Comparison of ENCODE assay signal across 32 mouse cellular contexts in genomic region chr5:135100981-135101380, GRCm38 (mm10). TPM values are rescaled to one million over a fixed set of nuclear protein-coding genes. Genes with fewer than 3 reads are reported as not detected.
DNase-seq lines count a peak whose midpoint lies in the region; ATAC-seq and TF ChIP-seq lines count a peak whose summit lies in the region.
"Had no signal": no experiment of that assay in that cellular context is flagged by ENCODE, and none has a peak within 500 bp of the region (broad histone marks: within the 10 kb centered on the region; RNA-seq: fewer than 3 reads in every experiment).

No protein-coding gene starts in this region.

- no peak overlapping the region for H3K4me3 ChIP-seq in liver, postnatal 0 days (ENCODE audit: low read depth, low read length)
- H3K4me3 ChIP-seq: embryonic facial prominence, embryonic 10.5 days; embryonic facial prominence, embryonic 13.5 days; erythroblast, embryonic 14.5 days; forebrain, embryonic 10.5 days; forebrain, embryonic 13.5 days; heart, embryonic 12.5 days; heart, embryonic 15.5 days; hindbrain, embryonic 10.5 days; hindbrain, embryonic 13.5 days; intestine, embryonic 15.5 days had no signal

- H3K9me3 ChIP-seq in liver, postnatal 0 days (ENCODE audit: low read length): no peaks in the 10 kb centered on the region
- H3K9me3 ChIP-seq: forebrain, embryonic 10.5 days; forebrain, embryonic 13.5 days; G1E; heart, embryonic 12.5 days; heart, embryonic 15.5 days; hindbrain, embryonic 10.5 days; hindbrain, embryonic 13.5 days; intestine, embryonic 15.5 days had no signal

- H3K9ac ChIP-seq in liver, postnatal 0 days (replicated peaks): no peak overlapping the region
- H3K9ac ChIP-seq: embryonic facial prominence, embryonic 13.5 days; forebrain, embryonic 13.5 days; heart, embryonic 12.5 days; heart, embryonic 15.5 days; hindbrain, embryonic 13.5 days; intestine, embryonic 15.5 days had no signal

- no peaks in the 10 kb centered on the region for H3K36me3 ChIP-seq in liver, postnatal 0 days (replicated peaks; ENCODE audit: insufficient read depth, low read length)
- H3K36me3 ChIP-seq: embryonic facial prominence, embryonic 10.5 days; embryonic facial prominence, embryonic 13.5 days; forebrain, embryonic 10.5 days; G1E; heart, embryonic 12.5 days; heart, embryonic 15.5 days; hindbrain, embryonic 10.5 days; hindbrain, embryonic 13.5 days; intestine, embryonic 15.5 days had no signal

- no peak overlapping the region for H3K4me2 ChIP-seq in liver, postnatal 0 days (ENCODE audit: low read depth, low read length)
- H3K4me2 ChIP-seq: embryonic facial prominence, embryonic 13.5 days; forebrain, embryonic 13.5 days; heart, embryonic 12.5 days; heart, embryonic 15.5 days; hindbrain, embryonic 13.5 days; intestine, embryonic 15.5 days had no signal

- no peak for DNase-seq in liver, postnatal 0 days
- no peak for DNase-seq in liver
- peak; percentile 67 for DNase-seq in 416B (ENCODE audit: low read depth)
- peak; percentile 76 for DNase-seq in adipocyte (ENCODE audit: low spot score)
- DNase-seq in adrenal gland, postnatal 36 days: no peak
- no peak for DNase-seq in cerebellum, adult 11-12 months
- DNase-seq: adrenal gland, adult 8-10 months; adrenal gland, postnatal 25 days; cerebellum, adult 8-10 months; cerebellum, postnatal 10 days; cerebellum, postnatal 36 days; embryo, embryonic 11 days; gastrocnemius, postnatal 10 days; gastrocnemius, postnatal 36 days; heart, adult 18-20 months; heart, postnatal 10 days; heart, postnatal 36 days had no signal

- no peaks in the 10 kb centered on the region for H3K4me1 ChIP-seq in liver, postnatal 0 days (ENCODE audit: insufficient read depth)
- H3K4me1 ChIP-seq: embryonic facial prominence, embryonic 10.5 days; embryonic facial prominence, embryonic 13.5 days; forebrain, embryonic 10.5 days; forebrain, embryonic 13.5 days; heart, embryonic 12.5 days; heart, embryonic 15.5 days; hindbrain, embryonic 10.5 days; hindbrain, embryonic 13.5 days; intestine, embryonic 15.5 days had no signal

- no peak for TF ChIP-seq CTCF in liver, postnatal 0 days (IDR thresholded peaks at IDR 0.05; ENCODE audit: low read depth)

- no peak overlapping the region for H3K27ac ChIP-seq in liver, postnatal 0 days (ENCODE audit: low read depth)
- H3K27ac ChIP-seq: embryonic facial prominence, embryonic 10.5 days; embryonic facial prominence, embryonic 13.5 days; forebrain, embryonic 10.5 days; forebrain, embryonic 13.5 days; heart, embryonic 15.5 days; hindbrain, embryonic 10.5 days; hindbrain, embryonic 13.5 days; intestine, embryonic 15.5 days had no signal

- 0 out of 2 replicates have a peak, but pooled peaks cover 3% of the 10 kb centered on the region for H3K27me3 ChIP-seq in liver, postnatal 0 days (ENCODE audit: insufficient read depth, low read length)

- TF ChIP-seq EP300 in liver, postnatal 0 days (IDR thresholded peaks at IDR 0.05; ENCODE audit: low read depth): no peak

- ATAC-seq in liver, postnatal 0 days: peak; percentile 81
- ATAC-seq in megakaryocyte-erythroid progenitor cell, adult 5-6 weeks (replicated peaks; ENCODE audit: low FRiP score, low TSS enrichment, poor library complexity, severe bottlenecking): no peak
- ATAC-seq: forebrain, embryonic 13.5 days; forebrain, embryonic 16.5 days; hindbrain, embryonic 16.5 days; intestine, embryonic 15.5 days had no signal

- 38% methylated on average over 1 of the region's 1 CpGs for WGBS in liver, postnatal 0 days (ENCODE audit: insufficient replicate concordance)

RNA-seq across cellular contexts. Expression of gene Mlxipl, which starts 11.3 kb away (rescaled TPM):
- 18.2 and 19.5 TPM in 2 replicates for polyA plus RNA-seq in liver, postnatal 0 days (2015; fragmentation: Nextera tagmentation; extraction: Ambion mirVana)
- 10 to 100 TPM; 47.4 to 73.6 TPM for total RNA-seq in adrenal gland, postnatal 36 days (2021)
- not detected in 2 replicates for total RNA-seq in megakaryocyte-erythroid progenitor cell, adult 5-6 weeks (2014; fragmentation: Nextera tagmentation)
- not detected in 2 replicates for total RNA-seq in megakaryocyte-erythroid progenitor cell, adult 5-6 weeks (2017)
- total RNA-seq: CH12.LX had no signal
- polyA plus RNA-seq: G1E had no signal

RNA-seq across cellular contexts. Expression of gene Vps37d, which starts 22.9 kb away (rescaled TPM):
- polyA plus RNA-seq in liver, postnatal 0 days (2015; fragmentation: Nextera tagmentation; extraction: Ambion mirVana): 0.53 and 0.80 TPM in 2 replicates
- total RNA-seq in adrenal gland, postnatal 36 days (2021): 1 to 10 TPM; 1.8 to 3.7 TPM
- total RNA-seq in megakaryocyte-erythroid progenitor cell, adult 5-6 weeks (2014; fragmentation: Nextera tagmentation): not detected in 2 replicates
- total RNA-seq in megakaryocyte-erythroid progenitor cell, adult 5-6 weeks (2017): 0.38 TPM in 1 of 2 replicates, not detected in the other
- total RNA-seq: G1E had no signal
- polyA plus RNA-seq: erythroblast, embryonic 14.5 days had no signal

RNA-seq across cellular contexts. Expression of gene Bud23, which starts 36.2 kb away (rescaled TPM):
- polyA plus RNA-seq in liver, postnatal 0 days (2015; fragmentation: Nextera tagmentation; extraction: Ambion mirVana): 38.3 TPM in 2 replicates
- total RNA-seq in adrenal gland, postnatal 36 days (2021): 10 to 100 TPM; 51.7 to 57.7 TPM
- 93.5 and 138 TPM in 2 replicates for total RNA-seq in megakaryocyte-erythroid progenitor cell, adult 5-6 weeks (2014; fragmentation: Nextera tagmentation)
- total RNA-seq in megakaryocyte-erythroid progenitor cell, adult 5-6 weeks (2017): 68.0 and 104 TPM in 2 replicates

RNA-seq across cellular contexts. Expression of gene Dnajc30, which starts 37.0 kb away (rescaled TPM):
- 28.7 and 33.3 TPM in 2 replicates for polyA plus RNA-seq in liver, postnatal 0 days (2015; fragmentation: Nextera tagmentation; extraction: Ambion mirVana)
- 10 to 100 TPM; 28.1 to 34.6 TPM for total RNA-seq in adrenal gland, postnatal 36 days (2021)
- total RNA-seq in megakaryocyte-erythroid progenitor cell, adult 5-6 weeks (2014; fragmentation: Nextera tagmentation): 15.7 and 16.1 TPM in 2 replicates
- total RNA-seq in megakaryocyte-erythroid progenitor cell, adult 5-6 weeks (2017): 3.7 and 9.2 TPM in 2 replicates

RNA-seq across cellular contexts. Expression of gene Tbl2, which starts 48.5 kb away (rescaled TPM):
- polyA plus RNA-seq in liver, postnatal 0 days (2015; fragmentation: Nextera tagmentation; extraction: Ambion mirVana): 10.4 and 12.3 TPM in 2 replicates
- 10 to 100 TPM; 28.9 to 40.9 TPM for total RNA-seq in adrenal gland, postnatal 36 days (2021)
- 11.6 and 13.3 TPM in 2 replicates for total RNA-seq in megakaryocyte-erythroid progenitor cell, adult 5-6 weeks (2014; fragmentation: Nextera tagmentation)
- total RNA-seq in megakaryocyte-erythroid progenitor cell, adult 5-6 weeks (2017): 19.8 and 20.4 TPM in 2 replicates

Comparison
In these comparisons a context has a peak if more than half of its experiments do, and no peak if none do; other contexts are left out.
1. DNase-seq: peak in 416B (single experiment) and adipocyte (single experiment); none in liver, postnatal 0 days (single experiment), liver (single experiment), adrenal gland, postnatal 36 days (0 of 2) and cerebellum, adult 11-12 months (single experiment).
2. RNA of gene Mlxipl, which starts 11.3 kb away (total RNA-seq): 47.4 to 73.6 TPM in adrenal gland, postnatal 36 days; not detected in megakaryocyte-erythroid progenitor cell, adult 5-6 weeks; every median in the first group is over 10 times any median in the second.